Mouse (Mus musculus): ENCODE measurements around the gene Dok5.

Gene Dok5

GRCm38 (mm10) chr2:170731632-170732561 is at the start of gene Dok5:
Dok5 (plus strand) TSS chr2:170731807.
- peak; percentile 70 for DNase-seq (ENCODE audit: low spot score)

- peak; percentile 14 for DNase-seq (ENCODE audit: low spot score)
Observed at GRCm38 (mm10) chr2:170683385-170683784, 48.2 kb upstream of the Dok5 start.

GRCm38 (mm10) chr2:170695071-170695936 is 36.3 kb upstream of the Dok5 start:
- no peak for DNase-seq (ENCODE audit: low spot score)

GRCm38 (mm10) chr2:170695937-170696510 is 35.6 kb upstream of the Dok5 start:
- DNase-seq (ENCODE audit: low spot score): peak; percentile 18

GRCm38 (mm10) chr2:170700471-170700870 is 31.1 kb upstream of the Dok5 start:
- DNase-seq (ENCODE audit: low spot score): no peak

- DNase-seq (ENCODE audit: low spot score): no peak
Observed at GRCm38 (mm10) chr2:170706488-170706887, 25.1 kb upstream of the Dok5 start.

GRCm38 (mm10) chr2:170707672-170708071 is 23.9 kb upstream of the Dok5 start:
- DNase-seq (ENCODE audit: low spot score): no peak

- no peak for DNase-seq (ENCODE audit: low spot score)
Observed at GRCm38 (mm10) chr2:170708901-170709300, 22.7 kb upstream of the Dok5 start.

- DNase-seq (ENCODE audit: low spot score): no peak
Observed at GRCm38 (mm10) chr2:170712658-170713285, 18.8 kb upstream of the Dok5 start.

- peak; percentile 33 for DNase-seq (ENCODE audit: low spot score)
Observed at GRCm38 (mm10) chr2:170720386-170720785, 11.2 kb upstream of the Dok5 start.

GRCm38 (mm10) chr2:170724136-170724535 is 7.5 kb upstream of the Dok5 start:
- DNase-seq (ENCODE audit: low spot score): no peak

- no peak for DNase-seq (ENCODE audit: low spot score)
Observed at GRCm38 (mm10) chr2:170724716-170725115, 6.9 kb upstream of the Dok5 start.

- no peak for DNase-seq (ENCODE audit: low spot score)
Observed at GRCm38 (mm10) chr2:170725796-170726195, 5.8 kb upstream of the Dok5 start.

GRCm38 (mm10) chr2:170726996-170727710 is 4.5 kb upstream of the Dok5 start:
- no peak for DNase-seq (ENCODE audit: low spot score)

GRCm38 (mm10) chr2:170728864-170729263 is 2.7 kb upstream of the Dok5 start:
- no peak for DNase-seq (ENCODE audit: low spot score)

GRCm38 (mm10) chr2:170729661-170730060 is 1.9 kb upstream of the Dok5 start:
- DNase-seq (ENCODE audit: low spot score): no peak

- no peak for DNase-seq (ENCODE audit: low spot score)
Observed at GRCm38 (mm10) chr2:170730136-170730535, 1.5 kb upstream of the Dok5 start.

GRCm38 (mm10) chr2:170730781-170731180 is 826 bp upstream of the Dok5 start:
- no peak for DNase-seq (ENCODE audit: low spot score)

GRCm38 (mm10) chr2:170731205-170731604 is 402 bp upstream of the Dok5 start:
- peak; percentile 55 for DNase-seq (ENCODE audit: low spot score)

GRCm38 (mm10) chr2:170733671-170734070 is 2.1 kb downstream of the Dok5 start:
- DNase-seq (ENCODE audit: low spot score): peak; percentile 54

- DNase-seq (ENCODE audit: low spot score): no peak
Observed at GRCm38 (mm10) chr2:170734446-170734845, 2.8 kb downstream of the Dok5 start.

Measured in retina, embryonic 14.5 days (tissue).